Mouse (Mus musculus) olfactory bulb, adult 2 months (tissue): ENCODE results near the gene Lsm10. TPM values are rescaled to one million over a fixed set of nuclear protein-coding genes. Genes with fewer than 3 reads are reported as not detected.
"Not testable (repeated sequence)": the region's sequence is repeated elsewhere in the genome, so short reads cannot be mapped to it uniquely, and the experiment has no call there.

ENCODE experiments used
- H3K27ac ChIP-seq: fragments of 200-500 bp; 2 replicates; pipeline ENCODE4 v1.5.1; 2012; ENCODE audit warnings: low read depth, low read length; ENCODE audit not compliant: insufficient read depth
- H3K4me1 ChIP-seq: fragments of 200-500 bp; 2 replicates; pipeline ENCODE4 v1.6.1; 2012; ENCODE audit warnings: low read length; ENCODE audit not compliant: control insufficient read depth, insufficient read depth
- H3K4me3 ChIP-seq: fragments of 200-500 bp; 2 replicates; pipeline ENCODE4 v1.5.1; 2012; ENCODE audit warnings: mild to moderate bottlenecking, low read depth, low read length, moderate library complexity; ENCODE audit not compliant: insufficient read depth
- CTCF ChIP-seq: fragments of 200-500 bp; IDR thresholded peaks from 2 replicates; pipeline ENCODE4 v1.5.1; 2012; ENCODE audit warnings: low read depth, mild to moderate bottlenecking, low read length, moderate library complexity; ENCODE audit not compliant: insufficient read depth
- POLR2A ChIP-seq: fragments of 200-500 bp; IDR thresholded peaks from 2 replicates; pipeline ENCODE4 v1.6.1; 2012; ENCODE audit warnings: mild to moderate bottlenecking, low read depth, low read length, moderate library complexity; ENCODE audit not compliant: insufficient read depth
- WGBS: fragments of 180-500 bp; shearing (Covaris S2); methylation state at CpG from one replicate; pipeline ENCODE4 v1.1.7; 2018; 5-methylcytosine and 5-hydroxymethylcytosine counted together
- polyA plus RNA-seq: library from polyadenylated mRNA; stranded (reverse); fragments of >200 nt; gene quantifications from 2 replicates; pipeline ENCODE4 v1.2.4, GENCODE M21; 2012; ENCODE audit warnings: low replicate concordance; ENCODE audit not compliant: missing spikeins, insufficient read depth, insufficient read length

Lsm10 gene
- polyA plus RNA-seq, 1 experiment = not detected

GRCm38 (mm10) chr4:126090848-126091124, 5.6 kb upstream of the Lsm10 start:
- 87% methylated on average over 4 of the region's 4 CpGs for WGBS
- 0 out of 2 replicates have a peak, but pooled peaks cover 2% of the 10 kb centered on the region for H3K4me1 ChIP-seq
- H3K27ac ChIP-seq = no peak overlapping the region
- TF ChIP-seq CTCF = no peak
- no peak for TF ChIP-seq POLR2A
- no peak overlapping the region for H3K4me3 ChIP-seq

- WGBS = 85% methylated on average over 8 of the region's 8 CpGs
- TF ChIP-seq CTCF (no peak), POLR2A (no peak)
- no peaks in the 10 kb centered on the region for H3K4me1 ChIP-seq
- no peak overlapping the region for H3K4me3 ChIP-seq
- no peak overlapping the region for H3K27ac ChIP-seq
Measured at GRCm38 (mm10) chr4:126091873-126092272, 4.5 kb upstream of the Lsm10 start.

- peaks cover 20% of the 10 kb centered on the region for H3K4me1 ChIP-seq
- not testable (repeated sequence) for H3K4me3 ChIP-seq, H3K27ac ChIP-seq
- WGBS = 49% methylated on average over 14 of the region's 14 CpGs
Measured at GRCm38 (mm10) chr4:126095622-126096430, 597 bp upstream of the Lsm10 start.

- Histone ChIP-seq H3K4me1 (peaks cover 25% of the 10 kb centered on the region), H3K4me3 (no peak overlapping the region), H3K27ac (no peak overlapping the region)
- no peak for TF ChIP-seq POLR2A
- no peak for TF ChIP-seq CTCF
- 94% methylated on average over 20 of the region's 20 CpGs for WGBS
Measured at GRCm38 (mm10) chr4:126097711-126098253, 1.4 kb downstream of the Lsm10 start.

GRCm38 (mm10) chr4:126099365-126099764, 2.9 kb downstream of the Lsm10 start:
- 94% methylated on average over 3 of the region's 3 CpGs for WGBS
- H3K4me1 ChIP-seq = peaks cover 30% of the 10 kb centered on the region
- no peak for TF ChIP-seq CTCF
- no peak for TF ChIP-seq POLR2A
- peak overlapping the region; percentile 26; the same call in 1 of the 2 replicates for H3K27ac ChIP-seq
- H3K4me3 ChIP-seq = no peak overlapping the region

- H3K4me3 ChIP-seq = no peak overlapping the region
Measured at GRCm38 (mm10) chr4:126100764-126101163, 4.3 kb downstream of the Lsm10 start.

GRCm38 (mm10) chr4:126102061-126102841, 5.8 kb downstream of the Lsm10 start:
- H3K27ac ChIP-seq = peak overlapping the region; percentile 99
- TF ChIP-seq POLR2A (no peak), CTCF (no peak)
- H3K4me3 ChIP-seq = no peak overlapping the region
- 29% methylated on average over 7 of the region's 7 CpGs for WGBS
- peaks cover 39% of the 10 kb centered on the region for H3K4me1 ChIP-seq

More at GRCm38 (mm10) chr4:126100764-126101163, 4.3 kb downstream of the Lsm10 start:
- WGBS = 81% methylated on average over 3 of the region's 3 CpGs
- no peak for TF ChIP-seq CTCF
- no peak for TF ChIP-seq POLR2A
- Histone ChIP-seq H3K4me1 (peaks cover 33% of the 10 kb centered on the region), H3K27ac (no peak overlapping the region)

GRCm38 (mm10) chr4:126103057-126103581, 6.7 kb downstream of the Lsm10 start:
- Histone ChIP-seq H3K4me1 (peaks cover 39% of the 10 kb centered on the region), H3K4me3 (peak overlapping the region; percentile 32), H3K27ac (peak overlapping the region; percentile 99)
- no peak for TF ChIP-seq POLR2A
- no peak for TF ChIP-seq CTCF
- 1% methylated on average over 15 of the region's 15 CpGs for WGBS

- Histone ChIP-seq H3K4me3 (peak within 1 kb of the TSS; percentile 70), H3K4me1 (peaks cover 43% of the 10 kb centered on the region), H3K27ac (peak within 1 kb of the TSS; percentile 99)
- WGBS = 1% methylated on average over 33 of the region's 34 CpGs
- TF ChIP-seq CTCF (peak; percentile 36; the same call in 1 of the 2 replicates), POLR2A (peak; percentile 93)
Measured at GRCm38 (mm10) chr4:126103590-126104068, 7.2 kb downstream of the Lsm10 start, which contains the start of gene Stk40. Gene Stk40 (plus strand): TSS chr4:126103957.
